Mouse (Mus musculus) liver, postnatal 0 days (tissue): Measurements from ENCODE around the gene Cmtm7.

Experiments used
- CTCF ChIP-seq: sonication (generic); IDR thresholded peaks from 2 replicates; pipeline ENCODE4 v1.5.1; 2016; ENCODE audit warnings: antibody characterized with exemption, low read depth
- EP300 ChIP-seq: IDR thresholded peaks from 2 replicates; pipeline ENCODE4 v1.6.1; 2016; ENCODE audit warnings: antibody characterized with exemption, low read depth, mild to moderate bottlenecking

DNA sequence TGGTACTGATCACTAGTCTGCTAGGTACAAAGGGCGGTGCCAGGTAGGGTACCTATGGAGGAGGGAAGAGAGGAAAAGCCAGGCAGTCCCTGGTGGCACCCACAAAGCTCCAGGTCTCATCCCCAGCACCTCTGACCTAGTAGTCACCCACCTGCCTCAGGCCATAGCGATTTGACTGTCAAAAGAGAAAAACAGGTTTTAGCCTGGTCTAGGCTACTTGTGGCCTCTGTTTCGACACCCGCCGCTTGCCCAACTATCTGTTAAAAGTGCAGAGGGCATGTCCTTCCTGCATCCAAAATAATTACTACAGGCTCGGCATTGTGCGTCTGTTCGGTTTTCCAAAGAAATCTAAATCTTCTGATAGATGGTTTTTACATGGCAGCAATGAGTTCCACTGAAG is 48.0 kb upstream of the Cmtm7 start:
- TF ChIP-seq CTCF (no peak), EP300 (peak; percentile 48; the same call in 1 of the 2 replicates)
